Mouse (Mus musculus) spleen, adult 2 months (tissue): ENCODE results near the gene Nhlrc2. TPM values are rescaled to one million over a fixed set of nuclear protein-coding genes. Genes with fewer than 3 reads are reported as not detected.

Experiments used
- DNase-seq, 2 experiments: peaks; one replicate each; pipeline versions ENCODE4 v3.0.0 to v3.0.0-alpha.2; 2012 to 2021; ENCODE audit warnings: low spot score in 2 of 2, low read depth in 1 of 2
- H3K27ac ChIP-seq: fragments of 200-500 bp; 2 replicates; pipeline ENCODE4 v1.5.1; 2012; ENCODE audit warnings: low read length, inconsistent platforms; ENCODE audit not compliant: insufficient read depth
- H3K27me3 ChIP-seq: fragments of 200-500 bp; 2 replicates; pipeline ENCODE4 v1.6.1; 2012; ENCODE audit warnings: mild to moderate bottlenecking, moderate library complexity, low read length, inconsistent platforms; ENCODE audit not compliant: control insufficient read depth, insufficient read depth
- H3K36me3 ChIP-seq: fragments of 200-500 bp; 2 replicates; pipeline ENCODE4 v1.6.1; 2012; ENCODE audit warnings: mild to moderate bottlenecking, low read length, inconsistent platforms; ENCODE audit not compliant: control insufficient read depth, insufficient read depth
- H3K4me1 ChIP-seq: fragments of 200-500 bp; 2 replicates; pipeline ENCODE4 v1.6.1; 2011; ENCODE audit warnings: inconsistent platforms; ENCODE audit not compliant: control insufficient read depth, insufficient read depth, insufficient read length
- H3K4me3 ChIP-seq: fragments of 200-500 bp; 2 replicates; pipeline ENCODE4 v1.5.1; 2011; ENCODE audit warnings: mild to moderate bottlenecking, inconsistent platforms; ENCODE audit not compliant: insufficient read depth, insufficient read length; ENCODE audit errors: extremely low read depth
- CTCF ChIP-seq: fragments of 200-500 bp; IDR thresholded peaks from 2 replicates; pipeline ENCODE4 v1.5.1; 2011; ENCODE audit warnings: mild to moderate bottlenecking, inconsistent platforms; ENCODE audit not compliant: insufficient read depth, insufficient read length, insufficient replicate concordance; ENCODE audit errors: extremely low read depth
- POLR2A ChIP-seq: fragments of 200-500 bp; IDR thresholded peaks from 2 replicates; pipeline ENCODE4 v1.6.1; 2011; ENCODE audit warnings: low read depth, low read length, inconsistent platforms
- WGBS: fragments of 180-500 bp; shearing (Covaris S2); methylation state at CpG from one replicate; pipeline ENCODE4 v1.1.7; 2018; 5-methylcytosine and 5-hydroxymethylcytosine counted together
- polyA plus RNA-seq: library from polyadenylated mRNA; depleted of rRNA; stranded (reverse); fragments of >200 nt; gene quantifications from 2 replicates; pipeline ENCODE4 v1.2.3, GENCODE M21; 2012

Gene Nhlrc2
- polyA plus RNA-seq, 1 experiment, result 4.7 TPM

DNA sequence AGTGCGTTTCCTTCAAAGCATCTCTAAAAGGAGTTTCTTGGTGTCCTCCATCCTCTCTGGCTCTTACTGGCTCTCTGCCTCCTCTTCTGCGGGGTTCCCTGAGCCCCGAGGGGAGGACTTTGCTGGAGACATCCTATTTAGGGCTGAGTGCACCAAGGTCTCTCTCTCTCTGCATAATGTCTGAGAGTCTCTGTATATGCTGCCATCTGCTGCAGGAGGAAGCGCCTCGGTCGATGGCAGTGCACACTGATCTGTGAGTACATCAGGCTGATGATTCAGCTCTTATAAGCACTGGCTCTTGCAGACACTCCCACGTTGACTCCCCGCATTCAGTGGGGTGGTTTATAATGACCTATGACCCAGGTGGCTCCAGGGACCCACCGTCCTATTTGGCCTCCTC, 70.8 kb downstream of the Nhlrc2 start:
- TF ChIP-seq CTCF (no peak), POLR2A (no peak)
- no peaks in the 10 kb centered on the region for H3K4me1 ChIP-seq
- no peak overlapping the region for H3K4me3 ChIP-seq
- no peaks in the 10 kb centered on the region for H3K36me3 ChIP-seq
- H3K27ac ChIP-seq, result no peak overlapping the region
- no peaks in the 10 kb centered on the region for H3K27me3 ChIP-seq
- WGBS, result 66% methylated on average over 9 of the region's 9 CpGs
- DNase-seq, result no peak

DNA sequence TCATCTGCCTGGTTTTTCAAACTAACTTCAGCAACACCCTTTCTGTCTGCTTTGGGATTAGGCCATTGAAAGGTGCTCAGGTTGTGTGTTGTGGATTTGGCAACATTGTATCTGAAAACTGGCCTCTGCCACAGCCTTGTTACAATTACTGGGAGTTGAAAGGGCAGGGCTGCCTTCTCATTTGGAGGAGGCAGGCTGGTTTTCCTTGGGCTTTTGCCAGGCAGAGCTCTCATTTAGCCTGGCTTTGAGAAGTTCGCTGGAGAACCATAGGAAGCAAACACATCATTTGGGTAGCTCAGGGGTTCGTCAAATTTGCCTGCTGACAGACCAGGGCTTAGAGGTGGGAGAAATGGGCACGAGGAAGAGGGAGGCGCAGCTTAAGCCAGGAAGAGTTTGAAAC, 71.5 kb downstream of the Nhlrc2 start:
- WGBS, result 80% methylated on average over 4 of the region's 4 CpGs
- TF ChIP-seq POLR2A, result no peak
- TF ChIP-seq CTCF, result no peak

DNA sequence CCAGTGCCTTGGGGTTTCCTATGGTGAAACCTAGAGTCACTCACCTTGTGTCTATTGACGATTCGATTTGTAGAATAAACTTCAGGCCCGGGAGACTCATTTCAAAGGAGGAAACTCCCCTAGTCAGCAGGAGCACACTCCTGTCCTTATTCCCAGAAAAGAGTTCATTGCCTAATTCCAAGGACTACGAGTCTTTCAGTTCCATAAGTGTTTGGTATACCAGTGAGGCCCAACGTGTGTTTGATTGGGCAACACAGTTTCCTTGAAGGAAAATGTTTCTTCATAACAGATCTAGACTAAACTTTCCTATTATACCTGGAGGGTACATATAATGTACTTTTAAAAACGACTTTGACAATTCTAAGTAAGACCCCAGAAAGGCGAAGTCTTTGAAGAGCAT, 73.8 kb downstream of the Nhlrc2 start:
- Histone ChIP-seq H3K4me3 (no peak overlapping the region), H3K27me3 (no peaks in the 10 kb centered on the region), H3K36me3 (no peaks in the 10 kb centered on the region), H3K27ac (no peak overlapping the region), H3K4me1 (no peaks in the 10 kb centered on the region)
- DNase-seq, result no peak
- WGBS, result 87% methylated on average over 7 of the region's 7 CpGs
- TF ChIP-seq POLR2A, result no peak
- no peak for TF ChIP-seq CTCF

More for the DNA sequence above, 71.5 kb downstream of the Nhlrc2 start:
- no peak for DNase-seq
- no peaks in the 10 kb centered on the region for H3K36me3 ChIP-seq
- H3K27me3 ChIP-seq, result no peaks in the 10 kb centered on the region
- no peaks in the 10 kb centered on the region for H3K4me1 ChIP-seq
- no peak overlapping the region for H3K27ac ChIP-seq
- no peak overlapping the region for H3K4me3 ChIP-seq

DNA sequence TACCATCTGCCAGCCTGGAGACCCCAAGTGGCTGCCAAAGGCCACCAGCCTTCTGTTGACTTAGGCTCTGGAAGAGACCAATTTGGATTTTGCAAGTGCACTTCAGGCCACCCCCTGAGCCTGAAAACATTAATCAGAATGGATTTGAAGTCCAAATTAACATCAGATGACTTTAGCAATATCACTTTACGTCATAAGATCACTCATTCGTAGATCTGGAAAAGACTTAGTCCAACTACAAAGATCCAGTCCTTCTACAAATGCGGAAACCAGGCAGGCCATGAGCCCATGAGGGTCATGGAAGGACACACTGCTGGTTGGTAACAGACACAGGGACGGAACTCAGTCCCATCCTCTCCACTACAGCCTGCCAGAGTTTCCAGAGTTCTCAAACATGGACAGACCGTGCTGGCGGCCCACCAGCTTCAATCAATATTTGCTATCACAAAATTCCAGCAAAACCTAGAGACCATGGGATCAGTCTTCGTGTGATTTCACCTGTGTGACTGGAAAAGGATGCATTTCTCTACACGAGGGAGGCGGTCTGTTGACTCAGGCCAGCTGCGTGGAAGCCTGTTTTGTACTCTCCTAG, 79.9 kb downstream of the Nhlrc2 start:
- no peak overlapping the region for H3K4me3 ChIP-seq
- H3K36me3 ChIP-seq, result no peaks in the 10 kb centered on the region
- TF ChIP-seq POLR2A (no peak), CTCF (no peak)
- WGBS, result 88% methylated on average over 10 of the region's 10 CpGs
- no peaks in the 10 kb centered on the region for H3K27me3 ChIP-seq
- DNase-seq, result no peak
- no peaks in the 10 kb centered on the region for H3K4me1 ChIP-seq
- no peak overlapping the region for H3K27ac ChIP-seq

DNA sequence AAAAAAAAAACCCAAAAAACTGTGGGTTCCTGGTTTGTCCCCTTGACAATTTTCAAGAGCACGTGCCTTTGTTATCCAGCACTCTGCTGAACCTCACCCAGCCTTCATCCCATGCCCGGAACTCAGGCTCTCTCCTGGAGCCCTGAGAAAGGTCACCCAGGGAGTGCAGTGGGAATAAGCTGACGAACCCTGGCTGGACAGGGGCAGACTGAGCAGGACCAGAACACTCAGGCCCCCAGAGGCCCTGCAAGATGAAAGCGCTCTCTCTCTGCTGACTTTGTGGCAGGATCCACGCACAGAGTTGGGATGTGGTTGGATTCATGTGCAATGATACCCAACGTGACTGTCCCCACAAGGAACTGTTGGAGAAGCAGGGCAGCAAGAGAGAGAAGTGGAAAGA, 81.6 kb downstream of the Nhlrc2 start:
- no peaks in the 10 kb centered on the region for H3K27me3 ChIP-seq
- no peak for TF ChIP-seq CTCF
- TF ChIP-seq POLR2A, result no peak
- H3K27ac ChIP-seq, result no peak overlapping the region
- WGBS, result 87% methylated on average over 6 of the region's 6 CpGs
- H3K36me3 ChIP-seq, result no peaks in the 10 kb centered on the region
- DNase-seq, result no peak
- no peak overlapping the region for H3K4me3 ChIP-seq
- no peaks in the 10 kb centered on the region for H3K4me1 ChIP-seq

DNA sequence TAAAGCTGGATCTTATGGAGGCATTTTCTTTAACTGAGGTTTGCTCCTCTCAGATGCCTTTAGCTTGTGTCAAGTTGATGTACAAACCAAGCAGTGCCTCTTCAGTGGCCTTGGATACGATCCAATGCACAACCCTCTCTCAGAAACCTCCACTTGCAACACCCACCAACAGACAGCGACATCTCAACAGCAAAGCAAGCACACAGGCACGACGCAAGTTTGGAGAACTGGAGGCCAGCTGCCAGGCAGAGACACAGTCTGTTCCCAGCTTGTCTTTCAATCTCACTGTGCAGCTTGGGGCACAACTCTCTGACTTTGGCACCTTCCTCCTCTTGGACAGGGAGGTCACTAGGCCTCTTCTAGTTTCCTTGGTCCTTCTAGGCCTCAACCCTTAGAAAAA, 83.0 kb downstream of the Nhlrc2 start:
- Histone ChIP-seq H3K27ac (no peak overlapping the region), H3K4me1 (no peaks in the 10 kb centered on the region), H3K27me3 (no peaks in the 10 kb centered on the region), H3K36me3 (no peaks in the 10 kb centered on the region), H3K4me3 (no peak overlapping the region)
- no peak for TF ChIP-seq CTCF
- TF ChIP-seq POLR2A, result no peak
- 73% methylated on average over 4 of the region's 4 CpGs for WGBS
- DNase-seq, result no peak

DNA sequence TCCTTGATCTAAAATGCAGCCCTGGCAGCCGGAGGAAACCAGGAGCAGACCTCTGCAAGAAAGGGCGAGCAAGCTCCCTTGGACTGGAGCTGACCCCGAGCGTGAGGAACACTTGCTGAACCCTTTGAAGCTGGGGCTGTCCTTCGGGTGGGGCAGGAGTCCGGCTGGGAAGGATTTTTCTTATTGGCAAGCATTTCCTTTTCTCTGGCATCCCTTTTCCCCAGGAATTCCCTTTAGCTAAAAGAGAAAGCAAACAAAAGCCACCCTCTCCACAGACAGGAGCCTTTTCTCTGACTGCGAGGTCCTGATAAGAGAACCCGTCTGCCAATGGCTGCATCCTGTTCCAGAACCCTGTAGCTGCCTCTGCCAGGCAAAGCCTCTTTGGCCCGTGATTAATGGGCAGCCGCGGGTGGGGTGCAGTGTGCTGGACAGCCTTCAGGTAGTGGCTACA, 83.4 kb downstream of the Nhlrc2 start:
- Histone ChIP-seq H3K27ac (no peak overlapping the region), H3K27me3 (no peaks in the 10 kb centered on the region), H3K36me3 (no peaks in the 10 kb centered on the region), H3K4me1 (no peaks in the 10 kb centered on the region), H3K4me3 (no peak overlapping the region)
- no peak for TF ChIP-seq POLR2A
- WGBS, result 54% methylated on average over 11 of the region's 11 CpGs
- DNase-seq, result no peak
